In genomic region chr6:124914511-124914910, GRCm38 (mm10) we compare ENCODE assay signal across 9 mouse cellular contexts. TPM values are rescaled to one million over a fixed set of nuclear protein-coding genes. Genes with fewer than 3 reads are reported as not detected.
DNase-seq lines count a peak whose midpoint lies in the region; ATAC-seq and TF ChIP-seq lines count a peak whose summit lies in the region.
"Had no signal": no experiment of that assay in that cellular context is flagged by ENCODE, and none has a peak within 500 bp of the region (broad histone marks: within the 10 kb centered on the region; RNA-seq: fewer than 3 reads in every experiment).

No protein-coding gene starts in this region.

- no peak overlapping the region for H3K4me3 ChIP-seq in heart, embryonic 14.5 days (ENCODE audit: control insufficient read depth in 1 of 2, insufficient read depth in 1 of 2, low read depth in 1 of 2, low read length in 2 of 2)
- H3K4me3 ChIP-seq in bone marrow macrophage, adult 2 months (ENCODE audit: insufficient read depth, low read length): no peak overlapping the region
- H3K4me3 ChIP-seq in forebrain, embryonic 14.5 days (ENCODE audit: low read depth, low read length): peak overlapping the region; percentile 93
- H3K4me3 ChIP-seq in limb, embryonic 15.5 days: no peak overlapping the region; the same call in 1 of the 2 replicates
- H3K4me3 ChIP-seq: liver, embryonic 15.5 days had no signal

- H3K36me3 ChIP-seq in heart, embryonic 14.5 days (ENCODE audit: control insufficient read depth, insufficient read depth, low read length): peaks cover 25% of the 10 kb centered on the region
- H3K36me3 ChIP-seq in forebrain, embryonic 14.5 days (ENCODE audit: control insufficient read depth, insufficient read depth, low read length): peaks cover 28% of the 10 kb centered on the region
- peaks cover 31% of the 10 kb centered on the region for H3K36me3 ChIP-seq in limb, embryonic 15.5 days

- peaks cover 4% of the 10 kb centered on the region; the same call in 1 of the 2 replicates for H3K27me3 ChIP-seq in heart, embryonic 14.5 days (ENCODE audit: control insufficient read depth, insufficient read depth, low read length)
- no peaks in the 10 kb centered on the region for H3K27me3 ChIP-seq in forebrain, embryonic 14.5 days (replicated peaks; ENCODE audit: control insufficient read depth, insufficient read depth, low read length)
- H3K27me3 ChIP-seq in limb, embryonic 15.5 days: peaks cover 9% of the 10 kb centered on the region

- no peak for DNase-seq in heart, postnatal 10 days
- DNase-seq in forebrain, embryonic 14.5 days (ENCODE audit: low spot score): no peak
- no peak for DNase-seq in adrenal gland, postnatal 4 days (ENCODE audit: low spot score in 2 of 2)
- no peak for DNase-seq in adrenal gland, postnatal 14 days

- H3K4me1 ChIP-seq in heart, embryonic 14.5 days (ENCODE audit: control insufficient read depth in 2 of 2, insufficient read depth in 2 of 2, low read length in 2 of 2): peaks cover 34 to 51% of the 10 kb centered on the region in 2 experiments
- peaks cover 40% of the 10 kb centered on the region for H3K4me1 ChIP-seq in bone marrow macrophage, adult 2 months (ENCODE audit: control insufficient read depth, insufficient read depth, low read length)
- peaks cover 33% of the 10 kb centered on the region for H3K4me1 ChIP-seq in forebrain, embryonic 14.5 days (ENCODE audit: control insufficient read depth, insufficient read depth, low read length)
- peaks cover 62% of the 10 kb centered on the region for H3K4me1 ChIP-seq in limb, embryonic 15.5 days

- H3K9me3 ChIP-seq in heart, embryonic 14.5 days (ENCODE audit: control insufficient read depth, low read length): no peaks in the 10 kb centered on the region
- H3K9me3 ChIP-seq in forebrain, embryonic 14.5 days (replicated peaks; ENCODE audit: control insufficient read depth, low read length): no peaks in the 10 kb centered on the region
- H3K9me3 ChIP-seq in limb, embryonic 15.5 days: no peaks in the 10 kb centered on the region
- H3K9me3 ChIP-seq: liver, embryonic 15.5 days had no signal

- no peak for TF ChIP-seq POLR2A in bone marrow macrophage, adult 2 months (IDR thresholded peaks at IDR 0.05; ENCODE audit: borderline replicate concordance, low read depth, low read length)

- 90% methylated on average over 7 of the region's 7 CpGs for WGBS in heart, embryonic 14.5 days
- 79% methylated on average over 7 of the region's 7 CpGs for WGBS in forebrain, embryonic 14.5 days
- 87% methylated on average over 7 of the region's 7 CpGs for WGBS in limb, embryonic 15.5 days

- TF ChIP-seq CTCF in bone marrow macrophage, adult 2 months (IDR thresholded peaks at IDR 0.05; ENCODE audit: low read depth, low read length): no peak

- ATAC-seq in heart, embryonic 14.5 days (ENCODE audit: insufficient number of reproducible peaks, insufficient read depth, low FRiP score, low read depth): no peak
- ATAC-seq in forebrain, embryonic 14.5 days: no peak
- no peak for ATAC-seq in limb, embryonic 15.5 days (ENCODE audit: insufficient number of reproducible peaks, low FRiP score, low TSS enrichment, low read depth)
- ATAC-seq in monocyte, adult 5-6 weeks (replicated peaks; ENCODE audit: insufficient number of reproducible peaks, low FRiP score, low TSS enrichment, poor library complexity, severe bottlenecking): no peak

- H3K27ac ChIP-seq in heart, embryonic 14.5 days (replicated peaks in 1 of 2; ENCODE audit: control insufficient read depth in 1 of 2, insufficient read depth in 1 of 2, low read depth in 2 of 2, low read length in 2 of 2): no peak overlapping the region
- peak overlapping the region; percentile 11; the same call in 1 of the 2 replicates for H3K27ac ChIP-seq in bone marrow macrophage, adult 2 months (ENCODE audit: insufficient read depth, low read depth, low read length)
- H3K27ac ChIP-seq in forebrain, embryonic 14.5 days (ENCODE audit: low read depth, low read length): peak overlapping the region; percentile 100
- no peak overlapping the region for H3K27ac ChIP-seq in limb, embryonic 15.5 days
- H3K27ac ChIP-seq: liver, embryonic 15.5 days had no signal

- peak overlapping the region; percentile 100; the same call in 1 of the 2 replicates for H3K9ac ChIP-seq in heart, embryonic 14.5 days (ENCODE audit: low read length)
- peak overlapping the region; percentile 100 for H3K9ac ChIP-seq in forebrain, embryonic 14.5 days (ENCODE audit: low read length)
- H3K9ac ChIP-seq in limb, embryonic 15.5 days: no peak overlapping the region
- H3K9ac ChIP-seq: liver, embryonic 15.5 days had no signal

- intact Hi-C loops in heart, postnatal 10 days (cut with DNase I): no loop called here

- peak overlapping the region; percentile 97; the same call in 1 of the 2 replicates for H3K4me2 ChIP-seq in heart, embryonic 14.5 days (ENCODE audit: low read length)
- peak overlapping the region; percentile 100 for H3K4me2 ChIP-seq in forebrain, embryonic 14.5 days (ENCODE audit: low read length)
- peak overlapping the region; percentile 90; the same call in 1 of the 2 replicates for H3K4me2 ChIP-seq in limb, embryonic 15.5 days

RNA-seq across cellular contexts. Expression of gene Lag3, which starts 3.0 kb away (rescaled TPM):
- polyA plus RNA-seq in heart, embryonic 14.5 days (2014; fragmentation: Nextera tagmentation; extraction: Ambion mirVana): 1.00 and 1.1 TPM in 2 replicates
- under 1 TPM; 0.72 to 0.84 TPM for total RNA-seq in heart, postnatal 10 days (2021)
- polyA plus RNA-seq in bone marrow macrophage, adult 2 months (2012; ENCODE audit: insufficient read depth, insufficient read length, missing spikeins): 0.44 TPM in 1 of 2 replicates, not detected in the other
- 1.2 and 2.7 TPM in 2 replicates for polyA plus RNA-seq in forebrain, embryonic 14.5 days (2014; fragmentation: Nextera tagmentation; extraction: Ambion mirVana)
- 2.3 TPM in 2 replicates for polyA plus RNA-seq in limb, embryonic 15.5 days (2015; fragmentation: Nextera tagmentation; extraction: Ambion mirVana)
- 1 to 10 TPM; 1.5 to 1.7 TPM for total RNA-seq in adrenal gland, postnatal 4 days (2021)
- total RNA-seq in adrenal gland, postnatal 14 days (2021): 1.5 and 2.5 TPM in 2 replicates
- 0.68 TPM in 1 of 3 replicates, not detected in the others for total RNA-seq in monocyte, adult 5-6 weeks (2017)

RNA-seq across cellular contexts. Expression of gene Ptms, which starts 5.4 kb away (rescaled TPM):
- 238 and 251 TPM in 2 replicates for polyA plus RNA-seq in heart, embryonic 14.5 days (2014; fragmentation: Nextera tagmentation; extraction: Ambion mirVana)
- 100 to 1,000 TPM; 516 to 532 TPM for total RNA-seq in heart, postnatal 10 days (2021)
- polyA plus RNA-seq in bone marrow macrophage, adult 2 months (2012; ENCODE audit: insufficient read depth, insufficient read length, missing spikeins): 820 and 821 TPM in 2 replicates
- polyA plus RNA-seq in forebrain, embryonic 14.5 days (2014; fragmentation: Nextera tagmentation; extraction: Ambion mirVana): 479 and 481 TPM in 2 replicates
- 241 and 331 TPM in 2 replicates for polyA plus RNA-seq in limb, embryonic 15.5 days (2015; fragmentation: Nextera tagmentation; extraction: Ambion mirVana)
- 100 to 1,000 TPM; 692 to 728 TPM for total RNA-seq in adrenal gland, postnatal 4 days (2021)
- 917 and 925 TPM in 2 replicates for total RNA-seq in adrenal gland, postnatal 14 days (2021)
- total RNA-seq in monocyte, adult 5-6 weeks (2017): 89.3 to 145 TPM (median 115 TPM) in 3 replicates

RNA-seq across cellular contexts. Expression of gene Mlf2, which starts 16.7 kb away (rescaled TPM):
- 364 and 365 TPM in 2 replicates for polyA plus RNA-seq in heart, embryonic 14.5 days (2014; fragmentation: Nextera tagmentation; extraction: Ambion mirVana)
- 100 to 1,000 TPM; 231 to 236 TPM for total RNA-seq in heart, postnatal 10 days (2021)
- 186 and 188 TPM in 2 replicates for polyA plus RNA-seq in bone marrow macrophage, adult 2 months (2012; ENCODE audit: insufficient read depth, insufficient read length, missing spikeins)
- polyA plus RNA-seq in forebrain, embryonic 14.5 days (2014; fragmentation: Nextera tagmentation; extraction: Ambion mirVana): 470 and 520 TPM in 2 replicates
- 352 and 365 TPM in 2 replicates for polyA plus RNA-seq in limb, embryonic 15.5 days (2015; fragmentation: Nextera tagmentation; extraction: Ambion mirVana)
- 100 to 1,000 TPM; 257 to 265 TPM for total RNA-seq in adrenal gland, postnatal 4 days (2021)
- total RNA-seq in adrenal gland, postnatal 14 days (2021): 274 and 276 TPM in 2 replicates
- 46.8 to 65.2 TPM (median 56.4 TPM) in 3 replicates for total RNA-seq in monocyte, adult 5-6 weeks (2017)

RNA-seq across cellular contexts. Expression of gene Cd4, which starts 26.5 kb away (rescaled TPM):
- polyA plus RNA-seq in heart, embryonic 14.5 days (2014; fragmentation: Nextera tagmentation; extraction: Ambion mirVana): 0.16 TPM in 1 of 2 replicates, not detected in the other
- total RNA-seq in heart, postnatal 10 days (2021): 1 to 10 TPM; 1.2 to 2.1 TPM
- polyA plus RNA-seq in bone marrow macrophage, adult 2 months (2012; ENCODE audit: insufficient read depth, insufficient read length, missing spikeins): 20.6 and 23.4 TPM in 2 replicates
- polyA plus RNA-seq in forebrain, embryonic 14.5 days (2014; fragmentation: Nextera tagmentation; extraction: Ambion mirVana): 0.29 and 0.38 TPM in 2 replicates
- polyA plus RNA-seq in limb, embryonic 15.5 days (2015; fragmentation: Nextera tagmentation; extraction: Ambion mirVana): 0.24 and 0.31 TPM in 2 replicates
- total RNA-seq in adrenal gland, postnatal 4 days (2021): under 1 TPM; 0.62 to 0.84 TPM
- total RNA-seq in adrenal gland, postnatal 14 days (2021): 1.4 and 13.0 TPM in 2 replicates
- 3.1 to 5.2 TPM (median 4.0 TPM) in 3 replicates for total RNA-seq in monocyte, adult 5-6 weeks (2017)

RNA-seq across cellular contexts. Expression of gene Gpr162, which starts 50.7 kb away (rescaled TPM):
- polyA plus RNA-seq in heart, embryonic 14.5 days (2014; fragmentation: Nextera tagmentation; extraction: Ambion mirVana): 0.71 and 0.86 TPM in 2 replicates
- 1 to 10 TPM; 3.0 to 4.9 TPM for total RNA-seq in heart, postnatal 10 days (2021)
- 43.3 and 52.6 TPM in 2 replicates for polyA plus RNA-seq in bone marrow macrophage, adult 2 months (2012; ENCODE audit: insufficient read depth, insufficient read length, missing spikeins)
- polyA plus RNA-seq in forebrain, embryonic 14.5 days (2014; fragmentation: Nextera tagmentation; extraction: Ambion mirVana): 11.0 and 13.0 TPM in 2 replicates
- polyA plus RNA-seq in limb, embryonic 15.5 days (2015; fragmentation: Nextera tagmentation; extraction: Ambion mirVana): 1.6 and 2.9 TPM in 2 replicates
- total RNA-seq in adrenal gland, postnatal 4 days (2021): 1 to 10 TPM; 5.1 to 5.6 TPM
- 1.6 and 2.3 TPM in 2 replicates for total RNA-seq in adrenal gland, postnatal 14 days (2021)
- total RNA-seq in monocyte, adult 5-6 weeks (2017): 0.38 TPM in 1 of 3 replicates, not detected in the others

Comparison
In these comparisons a context has a peak if more than half of its experiments do, and no peak if none do; other contexts are left out.
1. H3K27ac ChIP-seq: peak in bone marrow macrophage, adult 2 months (single experiment) and forebrain, embryonic 14.5 days (single experiment); none in heart, embryonic 14.5 days (0 of 2) and limb, embryonic 15.5 days (single experiment).
2. Peak in every context shown above with its lines, with median percentiles within 50 percentile points of each other: H3K4me2 ChIP-seq.